Mouse (Mus musculus) stomach, embryonic 15.5 days (tissue): Measurements from ENCODE around the gene Tmem123. TPM values are rescaled to one million over a fixed set of nuclear protein-coding genes. Genes with fewer than 3 reads are reported as not detected.

Experiments used
- ATAC-seq: fragments of 200-750 bp; cut with Nextera tagmentation; 2 replicates; pipeline ENCODE4 v1.8.0; 2017; ENCODE audit warnings: low read depth, moderate number of reproducible peaks, moderate TSS enrichment; ENCODE audit not compliant: insufficient read depth, low FRiP score
- H3K27ac ChIP-seq: fragments of 300-500 bp; sonication (generic); 2 replicates; pipeline ENCODE4 v1.5.1; 2015; ENCODE audit warnings: mild to moderate bottlenecking, inconsistent platforms
- H3K27me3 ChIP-seq: fragments of 300-500 bp; sonication (generic); replicated peaks from 2 replicates; pipeline ENCODE4 v1.6.1; 2015; ENCODE audit warnings: inconsistent platforms
- H3K36me3 ChIP-seq: fragments of 300-500 bp; sonication (generic); 2 replicates; pipeline ENCODE4 v1.6.1; 2015; ENCODE audit warnings: inconsistent platforms
- H3K4me1 ChIP-seq: fragments of 300-500 bp; sonication (generic); 2 replicates; pipeline ENCODE4 v1.6.1; 2015; ENCODE audit warnings: inconsistent platforms
- H3K4me2 ChIP-seq: fragments of 300-500 bp; sonication (generic); 2 replicates; pipeline ENCODE4 v1.6.1; 2015; ENCODE audit warnings: mild to moderate bottlenecking, inconsistent platforms
- H3K4me3 ChIP-seq: fragments of 300-500 bp; sonication (generic); replicated peaks from 2 replicates; pipeline ENCODE4 v1.5.1; 2015; ENCODE audit warnings: inconsistent platforms
- H3K9ac ChIP-seq: fragments of 300-500 bp; sonication (generic); 2 replicates; pipeline ENCODE4 v1.6.1; 2015; ENCODE audit warnings: inconsistent platforms
- H3K9me3 ChIP-seq: fragments of 300-500 bp; sonication (generic); 2 replicates; pipeline ENCODE4 v1.6.1; 2016; ENCODE audit warnings: inconsistent platforms
- WGBS: fragments of 180-500 bp; shearing (Covaris S2); methylation state at CpG from one replicate; pipeline ENCODE4 v1.1.7; 2015; 5-methylcytosine and 5-hydroxymethylcytosine counted together
- polyA plus RNA-seq: library from polyadenylated mRNA; unstranded; fragments of >200 nt; fragmentation: Nextera tagmentation; extraction: Ambion mirVana; gene quantifications from 2 replicates; pipeline ENCODE4 v1.2.1, GENCODE M21; 2015

Gene Tmem123
- 114 and 122 TPM in 2 replicates for polyA plus RNA-seq

- Histone ChIP-seq H3K4me1 (no peaks in the 10 kb centered on the region), H3K9me3 (0 out of 2 replicates have a peak, but pooled peaks cover 3% of the 10 kb centered on the region), H3K27ac (peak within 1 kb of the TSS; percentile 85), H3K27me3 (no peaks in the 10 kb centered on the region), H3K36me3 (peaks cover 6% of the 10 kb centered on the region; the same call in 1 of the 2 replicates), H3K4me3 (peak within 1 kb of the TSS; percentile 86), H3K9ac (peak within 1 kb of the TSS; percentile 82), H3K4me2 (peak within 1 kb of the TSS; percentile 69)
- peak; percentile 97 for ATAC-seq
- under 1% methylated on average over 52 of the region's 52 CpGs for WGBS
Observed at GRCm38 (mm10) chr9:7763614-7764300, at the start of gene Tmem123. TSS of gene Tmem123 (plus strand) at chr9:7764041.

- H3K4me2 ChIP-seq: no peak overlapping the region
- no peak for ATAC-seq
- WGBS: 33% methylated on average over 4 of the region's 4 CpGs
- no peaks in the 10 kb centered on the region for H3K27me3 ChIP-seq
- no peaks in the 10 kb centered on the region for H3K4me1 ChIP-seq
- no peak overlapping the region for H3K27ac ChIP-seq
- H3K36me3 ChIP-seq: no peaks in the 10 kb centered on the region
- no peak overlapping the region for H3K4me3 ChIP-seq
- no peaks in the 10 kb centered on the region for H3K9me3 ChIP-seq
- H3K9ac ChIP-seq: no peak overlapping the region
Observed at GRCm38 (mm10) chr9:7714062-7714907, 49.6 kb upstream of the Tmem123 start.

DNA sequence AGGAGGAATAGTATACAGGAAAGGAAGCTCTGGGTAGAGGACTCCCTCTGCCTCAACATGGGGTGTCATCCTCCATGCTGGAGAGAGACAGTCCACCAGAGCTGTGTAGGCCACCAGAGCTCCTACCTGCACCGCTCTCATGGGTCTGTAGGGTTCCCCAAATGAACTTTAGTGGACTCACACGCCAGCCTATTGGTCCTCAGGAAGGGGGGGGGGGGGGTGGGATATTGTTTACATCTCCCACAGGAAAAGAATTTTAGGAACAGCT, 49.0 kb upstream of the Tmem123 start:
- Histone ChIP-seq H3K4me1 (no peaks in the 10 kb centered on the region), H3K27me3 (no peaks in the 10 kb centered on the region), H3K36me3 (no peaks in the 10 kb centered on the region), H3K27ac (no peak overlapping the region), H3K9me3 (no peaks in the 10 kb centered on the region), H3K9ac (no peak overlapping the region), H3K4me3 (no peak overlapping the region), H3K4me2 (no peak overlapping the region)
- ATAC-seq: no peak
- 77% methylated on average over 2 of the region's 2 CpGs for WGBS

DNA sequence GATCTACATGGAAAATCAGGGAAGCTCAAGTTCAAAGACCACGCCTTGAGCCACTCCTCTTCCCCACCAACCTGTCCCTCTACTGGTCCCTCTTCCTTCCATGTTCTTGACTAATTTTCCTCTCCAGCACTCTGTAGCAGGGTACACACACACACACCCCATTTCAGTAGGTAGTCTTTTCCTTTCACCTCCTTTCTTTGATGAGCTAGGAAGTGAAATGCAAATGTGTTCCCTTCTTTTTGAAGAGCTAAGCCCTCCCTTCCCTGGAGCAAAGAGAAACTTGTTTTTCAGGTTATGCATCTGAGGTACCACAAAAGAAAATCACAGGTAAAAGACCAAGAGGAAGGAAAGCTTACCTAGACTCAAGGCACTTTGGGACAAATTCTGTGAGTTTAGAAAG, 42.3 kb upstream of the Tmem123 start:
- H3K27me3 ChIP-seq: no peaks in the 10 kb centered on the region
- peak overlapping the region; percentile 4; the same call in 1 of the 2 replicates for H3K27ac ChIP-seq
- H3K9ac ChIP-seq: no peak overlapping the region
- no peaks in the 10 kb centered on the region for H3K9me3 ChIP-seq
- no peak overlapping the region for H3K4me2 ChIP-seq
- H3K4me1 ChIP-seq: no peaks in the 10 kb centered on the region
- no peak overlapping the region for H3K4me3 ChIP-seq
- ATAC-seq: peak; percentile 39; the same call in 1 of the 2 replicates
- 78% methylated on average over 1 of the region's 1 CpGs for WGBS
- no peaks in the 10 kb centered on the region for H3K36me3 ChIP-seq

DNA sequence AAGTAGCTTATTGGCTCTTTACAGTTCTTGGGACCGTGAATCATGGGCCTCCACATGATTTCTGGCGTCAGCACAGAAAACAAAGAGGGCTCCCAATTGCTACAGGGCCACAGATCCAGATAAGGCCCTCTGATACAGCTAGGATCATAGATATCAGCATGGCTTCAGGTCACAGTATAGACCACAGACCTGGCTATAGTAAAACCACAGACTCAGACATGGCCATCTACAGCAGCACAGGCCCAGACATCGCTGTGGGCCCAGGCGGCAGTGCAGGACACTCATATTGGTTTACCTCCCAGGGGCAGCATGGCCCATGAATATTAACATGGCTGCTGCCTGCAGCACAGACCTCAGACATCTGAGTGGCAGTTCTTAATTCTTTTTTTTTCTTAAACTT, 34.8 kb upstream of the Tmem123 start:
- no peaks in the 10 kb centered on the region for H3K4me1 ChIP-seq
- H3K4me2 ChIP-seq: no peak overlapping the region
- no peaks in the 10 kb centered on the region for H3K36me3 ChIP-seq
- H3K27ac ChIP-seq: no peak overlapping the region
- H3K4me3 ChIP-seq: no peak overlapping the region
- H3K9ac ChIP-seq: no peak overlapping the region
- no peaks in the 10 kb centered on the region for H3K9me3 ChIP-seq
- H3K27me3 ChIP-seq: no peaks in the 10 kb centered on the region
- WGBS: 80% methylated on average over 4 of the region's 4 CpGs
- no peak for ATAC-seq

DNA sequence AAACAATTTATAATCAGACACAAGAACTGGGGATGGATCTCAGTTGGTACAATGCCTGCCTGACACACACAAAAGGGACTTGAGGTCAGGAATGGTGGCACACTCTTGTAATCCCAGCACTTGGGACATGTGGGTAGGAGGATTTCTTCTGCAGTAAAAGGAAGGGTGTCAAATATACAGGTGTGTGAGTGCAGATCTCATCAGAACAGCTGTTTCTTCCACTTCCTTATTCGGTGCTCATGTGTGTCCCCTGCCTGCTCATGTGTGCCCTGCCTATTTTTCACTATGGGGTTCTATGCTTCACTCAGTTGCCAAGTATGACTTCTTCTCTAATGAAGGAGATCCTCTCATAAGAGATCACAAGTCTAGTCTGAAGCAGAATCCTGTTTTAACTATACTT, 21.1 kb upstream of the Tmem123 start:
- Histone ChIP-seq H3K9ac (no peak overlapping the region), H3K36me3 (no peaks in the 10 kb centered on the region), H3K27ac (no peak overlapping the region), H3K4me2 (no peak overlapping the region), H3K4me1 (no peaks in the 10 kb centered on the region), H3K27me3 (no peaks in the 10 kb centered on the region), H3K4me3 (no peak overlapping the region), H3K9me3 (no peaks in the 10 kb centered on the region)
- WGBS: 82% methylated on average over 1 of the region's 1 CpGs
- ATAC-seq: no peak

GRCm38 (mm10) chr9:7744156-7744555, 19.7 kb upstream of the Tmem123 start:
- Histone ChIP-seq H3K36me3 (no peaks in the 10 kb centered on the region), H3K27me3 (no peaks in the 10 kb centered on the region), H3K4me1 (no peaks in the 10 kb centered on the region), H3K4me2 (no peak overlapping the region), H3K27ac (no peak overlapping the region), H3K9me3 (no peaks in the 10 kb centered on the region), H3K9ac (no peak overlapping the region), H3K4me3 (no peak overlapping the region)
- 62% methylated on average over 1 of the region's 1 CpGs for WGBS
- no peak for ATAC-seq

GRCm38 (mm10) chr9:7748881-7749280, 15.0 kb upstream of the Tmem123 start:
- Histone ChIP-seq H3K36me3 (no peaks in the 10 kb centered on the region), H3K4me2 (no peak overlapping the region), H3K4me3 (no peak overlapping the region), H3K4me1 (no peaks in the 10 kb centered on the region), H3K9ac (no peak overlapping the region), H3K9me3 (no peaks in the 10 kb centered on the region), H3K27ac (no peak overlapping the region), H3K27me3 (no peaks in the 10 kb centered on the region)
- 75% methylated on average over 3 of the region's 3 CpGs for WGBS
- ATAC-seq: no peak

DNA sequence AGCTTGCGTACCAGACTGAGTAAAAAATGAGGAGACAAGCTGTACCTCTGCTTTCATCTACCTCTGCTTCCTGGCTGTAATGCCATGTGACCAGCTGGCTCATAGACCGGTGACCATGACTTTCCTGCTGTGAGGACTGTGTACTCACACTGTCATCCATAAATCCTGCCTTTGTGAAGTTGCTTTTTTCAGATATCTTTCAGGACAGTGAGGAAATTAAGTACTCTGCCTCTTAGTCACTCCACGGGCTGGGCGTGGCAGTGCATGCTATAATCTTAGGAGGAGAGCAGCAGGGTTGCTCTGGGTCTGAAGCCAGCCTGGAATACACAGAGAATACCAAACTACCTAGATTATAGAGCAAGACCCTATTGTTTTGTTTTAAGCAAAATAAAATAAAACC, 14.3 kb upstream of the Tmem123 start:
- Histone ChIP-seq H3K9ac (no peak overlapping the region), H3K4me2 (no peak overlapping the region), H3K9me3 (no peaks in the 10 kb centered on the region), H3K4me1 (no peaks in the 10 kb centered on the region), H3K27ac (no peak overlapping the region), H3K36me3 (no peaks in the 10 kb centered on the region), H3K27me3 (no peaks in the 10 kb centered on the region), H3K4me3 (no peak overlapping the region)
- ATAC-seq: no peak
- WGBS: 55% methylated on average over 4 of the region's 4 CpGs

- WGBS: 53% methylated on average over 2 of the region's 2 CpGs
- Histone ChIP-seq H3K27me3 (no peaks in the 10 kb centered on the region), H3K27ac (no peak overlapping the region), H3K9me3 (0 out of 2 replicates have a peak, but pooled peaks cover 3% of the 10 kb centered on the region), H3K36me3 (no peaks in the 10 kb centered on the region), H3K4me2 (no peak overlapping the region), H3K4me1 (no peaks in the 10 kb centered on the region), H3K9ac (no peak overlapping the region), H3K4me3 (no peak overlapping the region)
- no peak for ATAC-seq
Observed at GRCm38 (mm10) chr9:7755889-7756423, 7.9 kb upstream of the Tmem123 start.

DNA sequence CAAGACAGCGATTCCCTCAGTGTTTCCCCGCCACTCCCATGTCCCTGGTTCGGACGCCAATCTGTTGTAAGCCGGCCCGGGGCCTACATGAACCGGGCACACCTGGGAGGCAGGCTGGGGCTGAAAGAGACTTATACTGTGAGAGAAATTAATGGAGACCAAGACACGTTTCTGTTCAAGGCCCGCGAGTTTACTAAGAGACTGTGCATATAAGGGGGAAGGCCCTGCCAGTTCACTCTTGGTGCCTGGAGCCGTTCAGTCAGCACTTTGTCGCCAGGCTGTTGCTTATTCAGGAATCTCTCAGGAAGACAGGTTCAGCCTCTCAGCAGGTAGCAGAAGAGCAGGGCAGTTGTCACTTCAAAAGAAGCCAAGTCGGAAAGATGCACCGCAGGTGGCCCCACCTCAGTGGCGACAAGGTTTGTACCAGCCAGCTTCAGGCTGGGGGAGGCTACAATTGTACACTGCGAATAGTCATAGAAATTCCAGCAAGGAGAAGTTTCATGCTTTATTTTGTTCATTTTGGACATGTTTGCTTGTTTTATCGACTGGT, 1.9 kb upstream of the Tmem123 start:
- Histone ChIP-seq H3K4me2 (no peak overlapping the region), H3K4me3 (no peak overlapping the region), H3K4me1 (no peaks in the 10 kb centered on the region), H3K36me3 (no peaks in the 10 kb centered on the region), H3K9ac (no peak overlapping the region), H3K27ac (no peak overlapping the region), H3K27me3 (no peaks in the 10 kb centered on the region), H3K9me3 (0 out of 2 replicates have a peak, but pooled peaks cover 3% of the 10 kb centered on the region)
- WGBS: 55% methylated on average over 17 of the region's 17 CpGs
- ATAC-seq: no peak

GRCm38 (mm10) chr9:7762741-7763140, 1.1 kb upstream of the Tmem123 start:
- WGBS: 90% methylated on average over 3 of the region's 3 CpGs
- H3K4me3 ChIP-seq: no peak overlapping the region

More at GRCm38 (mm10) chr9:7762741-7763140, 1.1 kb upstream of the Tmem123 start:
- Histone ChIP-seq H3K9me3 (0 out of 2 replicates have a peak, but pooled peaks cover 3% of the 10 kb centered on the region), H3K27ac (no peak overlapping the region; the same call in 1 of the 2 replicates), H3K4me1 (no peaks in the 10 kb centered on the region), H3K4me2 (no peak overlapping the region), H3K27me3 (no peaks in the 10 kb centered on the region), H3K9ac (no peak overlapping the region), H3K36me3 (no peaks in the 10 kb centered on the region)
- ATAC-seq: no peak
